Mouse (Mus musculus) hindbrain, embryonic 14.5 days (tissue): Measurements from ENCODE around the gene Slc22a15. TPM values are rescaled to one million over a fixed set of nuclear protein-coding genes. Genes with fewer than 3 reads are reported as not detected.

Source experiments
- ATAC-seq: fragments of 200-750 bp; cut with Nextera tagmentation; 2 replicates; pipeline ENCODE4 v1.8.0; 2017; ENCODE audit warnings: moderate number of reproducible peaks, mild to moderate bottlenecking, moderate TSS enrichment, moderate library complexity; ENCODE audit not compliant: low FRiP score
- DNase-seq: peaks from one replicate; pipeline ENCODE4 v3.0.0-alpha.2; 2015; ENCODE audit warnings: low spot score
- H3K27ac ChIP-seq: fragments of 300-500 bp; sonication (generic); 2 replicates; pipeline ENCODE4 v1.5.1; 2014; ENCODE audit warnings: mild to moderate bottlenecking, moderate library complexity
- H3K27me3 ChIP-seq: fragments of 300-500 bp; sonication (generic); 2 replicates; pipeline ENCODE4 v1.6.1; 2014; ENCODE audit warnings: mild to moderate bottlenecking, low read length, mixed read lengths; ENCODE audit not compliant: control insufficient read depth, insufficient read depth
- H3K36me3 ChIP-seq: fragments of 300-500 bp; sonication (generic); replicated peaks from 2 replicates; pipeline ENCODE4 v1.6.1; 2014; ENCODE audit not compliant: control insufficient read depth, insufficient read depth
- H3K4me1 ChIP-seq: fragments of 300-500 bp; sonication (generic); replicated peaks from 2 replicates; pipeline ENCODE4 v1.6.1; 2014; ENCODE audit warnings: antibody characterized with exemption, low read length, mixed read lengths; ENCODE audit not compliant: control insufficient read depth, insufficient read depth
- H3K4me2 ChIP-seq: fragments of 300-500 bp; sonication (generic); replicated peaks from 2 replicates; pipeline ENCODE4 v1.6.1; 2014; ENCODE audit warnings: mild to moderate bottlenecking, moderate library complexity
- H3K4me3 ChIP-seq: fragments of 300-500 bp; sonication (generic); replicated peaks from 2 replicates; pipeline ENCODE4 v1.5.1; 2014; ENCODE audit warnings: mild to moderate bottlenecking, low read length
- H3K9ac ChIP-seq: fragments of 300-500 bp; sonication (generic); 2 replicates; pipeline ENCODE4 v1.6.1; 2014
- H3K9me3 ChIP-seq: fragments of 300-500 bp; sonication (generic); 2 replicates; pipeline ENCODE4 v1.6.1; 2016; ENCODE audit warnings: low read length; ENCODE audit not compliant: control insufficient read depth
- WGBS: fragments of 180-500 bp; shearing (Covaris S2); extraction: QIAGEN DNeasy Blood & Tissue Kit; methylation state at CpG from one replicate; pipeline ENCODE4 v1.1.7; 2014; 5-methylcytosine and 5-hydroxymethylcytosine counted together
- polyA plus RNA-seq: library from polyadenylated mRNA; unstranded; fragments of >200 nt; fragmentation: Nextera tagmentation; extraction: Ambion mirVana; gene quantifications from 2 replicates; pipeline ENCODE4 v1.2.1, GENCODE M21; 2014

Gene Slc22a15
- polyA plus RNA-seq, 1 experiment from 2014 or later: 6.4 TPM

DNA sequence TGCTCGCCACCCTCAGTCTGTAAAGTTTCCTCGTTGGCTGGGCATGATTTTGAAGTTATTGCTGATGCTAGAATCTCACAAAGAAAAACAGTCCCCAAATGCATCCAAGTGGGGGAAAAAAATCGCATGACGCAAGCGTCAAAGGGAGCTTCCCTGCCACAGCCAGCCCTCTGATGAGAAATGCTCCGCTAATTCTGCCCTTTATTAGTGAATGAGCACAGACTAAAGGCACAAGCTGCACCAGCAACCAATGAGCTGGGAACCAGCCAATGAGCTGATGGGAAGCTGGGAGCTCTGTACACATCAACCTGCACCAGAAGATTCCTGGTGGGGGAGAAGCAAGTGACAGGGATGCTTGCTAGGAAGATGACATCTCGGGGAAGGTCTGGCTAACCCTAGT lies 64.5 kb downstream of the Slc22a15 start:
- Histone ChIP-seq H3K36me3 (peaks cover 45% of the 10 kb centered on the region), H3K4me1 (no peaks in the 10 kb centered on the region), H3K27ac (no peak overlapping the region), H3K9me3 (no peaks in the 10 kb centered on the region), H3K27me3 (no peaks in the 10 kb centered on the region), H3K9ac (no peak overlapping the region), H3K4me2 (no peak overlapping the region), H3K4me3 (no peak overlapping the region)
- WGBS: 56% methylated on average over 7 of the region's 7 CpGs
- no peak for ATAC-seq
- DNase-seq: no peak

DNA sequence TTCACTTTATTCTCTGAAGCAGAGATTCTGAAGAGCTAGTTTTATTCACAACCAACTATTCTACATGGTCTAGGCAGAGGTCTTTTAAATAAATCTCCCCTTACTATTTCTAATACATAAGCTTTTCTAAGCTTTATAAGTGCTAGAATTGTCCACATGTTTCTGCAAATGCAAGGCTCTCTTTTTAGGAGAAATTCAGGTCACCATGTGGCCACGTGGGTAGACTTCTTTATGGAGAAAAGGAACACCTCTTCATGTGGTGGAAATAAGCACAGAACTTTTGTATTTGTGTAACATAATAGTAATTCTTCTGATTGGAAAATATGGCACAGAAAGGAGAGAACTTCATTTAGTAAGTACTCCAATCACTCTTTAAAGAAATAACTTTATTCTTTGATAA lies 70.2 kb downstream of the Slc22a15 start:
- 87% methylated on average over 1 of the region's 1 CpGs for WGBS
- no peaks in the 10 kb centered on the region for H3K9me3 ChIP-seq
- no peaks in the 10 kb centered on the region for H3K27me3 ChIP-seq
- H3K36me3 ChIP-seq: peaks cover 5% of the 10 kb centered on the region; the same call in 1 of the 2 replicates
- no peaks in the 10 kb centered on the region for H3K4me1 ChIP-seq
- DNase-seq (no peak), ATAC-seq (no peak)
- no peak overlapping the region for H3K27ac ChIP-seq
- no peak overlapping the region for H3K4me2 ChIP-seq
- no peak overlapping the region for H3K4me3 ChIP-seq
- no peak overlapping the region for H3K9ac ChIP-seq

DNA sequence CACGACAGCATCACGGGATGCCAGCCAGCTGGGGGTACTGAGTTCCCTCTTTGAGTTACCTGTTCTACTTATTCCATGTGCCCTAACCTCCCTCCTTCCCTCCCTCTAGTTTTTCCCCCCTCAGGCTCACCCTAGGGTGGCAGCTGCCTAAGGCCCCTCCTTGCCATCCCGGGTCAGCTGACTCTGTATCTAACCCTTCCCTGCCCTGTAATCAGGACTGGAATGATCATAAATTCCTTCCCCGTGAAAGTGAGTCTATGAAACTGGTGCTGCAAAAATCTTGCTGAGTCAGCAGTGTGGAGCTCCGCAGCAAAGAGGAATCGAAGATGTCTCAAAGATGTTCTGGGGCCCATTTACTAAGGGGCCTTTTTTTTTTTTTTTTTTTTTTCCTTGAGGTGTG lies 72.9 kb downstream of the Slc22a15 start:
- 74% methylated on average over 6 of the region's 6 CpGs for WGBS
- DNase-seq: no peak
- H3K9ac ChIP-seq: no peak overlapping the region

DNA sequence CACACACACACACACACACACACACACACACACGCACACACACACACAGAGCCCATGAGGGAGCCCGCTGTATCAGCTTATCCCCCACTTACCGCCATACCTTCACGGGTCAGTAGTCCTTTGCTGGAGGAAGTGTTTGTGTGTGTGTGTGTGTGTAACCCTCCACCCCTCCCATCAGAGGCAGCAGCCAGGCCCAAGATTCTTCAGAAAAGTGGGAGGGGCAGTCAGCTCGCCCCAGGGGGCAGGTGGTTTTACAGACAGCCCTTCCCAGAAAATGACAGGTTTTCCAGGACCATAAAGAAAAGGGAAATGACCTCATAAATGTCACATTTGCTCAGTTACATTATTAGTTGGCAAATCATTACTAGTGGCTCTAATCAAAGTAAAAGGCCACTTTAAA lies 75.4 kb downstream of the Slc22a15 start, which contains the start of gene Mab21l3:
Gene Mab21l3 (minus strand): TSS at position 144 of the 400 bp plus-strand sequence.
- WGBS: 70% methylated on average over 5 of the region's 5 CpGs

More for the DNA sequence above, 72.9 kb downstream of the Slc22a15 start:
- no peak overlapping the region for H3K4me2 ChIP-seq
- no peaks in the 10 kb centered on the region for H3K9me3 ChIP-seq
- no peaks in the 10 kb centered on the region for H3K36me3 ChIP-seq
- H3K4me1 ChIP-seq: no peaks in the 10 kb centered on the region
- no peak overlapping the region for H3K27ac ChIP-seq
- H3K4me3 ChIP-seq: no peak overlapping the region
- no peak for ATAC-seq
- H3K27me3 ChIP-seq: no peaks in the 10 kb centered on the region

DNA sequence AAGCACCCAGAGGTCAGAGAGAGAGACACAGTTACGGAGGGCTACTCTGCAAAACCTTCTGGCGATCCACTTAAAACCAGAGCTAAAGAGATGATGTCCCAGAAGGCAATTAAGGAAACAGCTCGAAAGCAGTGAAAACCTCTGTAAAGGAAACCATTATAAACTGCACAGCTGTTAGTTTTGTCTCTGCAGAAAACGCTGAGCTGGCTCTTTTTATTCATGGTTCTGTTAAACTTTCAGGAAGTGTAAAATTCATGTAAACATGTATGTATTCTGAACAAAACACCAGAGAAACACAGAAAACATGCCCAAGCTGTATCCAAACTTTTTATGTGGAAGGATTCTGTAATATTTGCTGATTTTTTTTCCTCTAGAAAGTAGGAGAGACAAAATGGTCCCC lies 78.2 kb downstream of the Slc22a15 start:
- Histone ChIP-seq H3K4me1 (no peaks in the 10 kb centered on the region), H3K27ac (no peak overlapping the region), H3K36me3 (no peaks in the 10 kb centered on the region), H3K9me3 (no peaks in the 10 kb centered on the region), H3K9ac (no peak overlapping the region), H3K27me3 (no peaks in the 10 kb centered on the region), H3K4me2 (no peak overlapping the region), H3K4me3 (no peak overlapping the region)
- DNase-seq (no peak), ATAC-seq (no peak)
- 68% methylated on average over 4 of the region's 4 CpGs for WGBS

More for the DNA sequence above, 75.4 kb downstream of the Slc22a15 start, which contains the start of gene Mab21l3:
- Histone ChIP-seq H3K27ac (no peak within 1 kb of the TSS), H3K4me3 (no peak within 1 kb of the TSS), H3K27me3 (no peaks in the 10 kb centered on the region), H3K4me2 (no peak within 1 kb of the TSS), H3K36me3 (no peaks in the 10 kb centered on the region), H3K9me3 (no peaks in the 10 kb centered on the region), H3K4me1 (no peaks in the 10 kb centered on the region), H3K9ac (no peak within 1 kb of the TSS)
- no peak for ATAC-seq
- no peak for DNase-seq

DNA sequence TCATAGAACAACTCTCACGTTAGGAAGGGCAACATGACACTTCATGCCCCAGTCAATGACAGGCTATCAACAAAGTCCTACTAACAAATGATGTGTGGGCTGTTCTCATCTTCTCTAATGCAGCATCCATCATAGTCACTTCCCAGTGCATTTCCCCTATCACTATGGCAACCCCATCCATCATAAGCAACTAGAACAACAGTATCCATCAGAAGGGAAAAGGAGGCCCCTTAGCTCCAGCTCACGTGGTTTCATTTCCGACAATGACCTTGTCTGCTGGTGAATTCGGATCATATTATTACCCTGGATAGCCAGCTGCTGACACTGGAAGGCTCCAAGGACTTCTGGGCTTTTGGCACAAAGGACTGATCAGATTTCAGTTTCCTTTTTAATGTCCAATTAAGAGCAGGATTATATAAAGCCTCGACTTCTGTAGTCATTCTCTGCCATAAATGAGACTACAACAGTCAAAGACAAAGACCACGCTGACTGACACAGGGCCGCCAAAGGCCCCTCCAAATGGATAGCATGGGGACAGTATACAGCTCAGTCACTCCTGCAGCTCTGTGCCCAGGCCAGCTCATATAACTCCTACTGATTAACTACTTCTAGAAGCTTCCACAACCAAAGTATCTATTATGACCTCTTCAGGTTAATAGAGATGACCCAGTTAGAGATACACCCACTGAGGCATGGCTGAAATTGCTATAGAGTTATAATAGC lies 81.7 kb downstream of the Slc22a15 start:
- DNase-seq: no peak

DNA sequence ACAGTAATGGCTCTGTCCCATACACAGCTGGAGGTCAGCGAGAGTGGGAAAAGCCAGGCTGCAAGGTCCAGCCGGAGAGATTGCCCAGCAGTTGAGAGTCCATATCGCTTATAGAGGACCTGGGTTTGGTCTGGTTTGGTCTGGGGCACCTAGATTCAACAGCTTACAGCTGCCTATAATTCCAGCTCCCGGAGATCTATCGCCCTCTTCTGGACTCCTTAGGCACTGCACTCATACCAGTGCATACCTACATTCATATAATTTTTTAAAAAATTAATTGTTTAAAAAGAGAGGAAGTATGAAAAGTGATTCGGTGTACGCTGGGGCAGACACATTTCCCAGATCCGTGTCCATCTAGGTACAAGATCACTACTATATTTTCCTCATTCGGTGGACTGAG lies 84.9 kb downstream of the Slc22a15 start:
- H3K27me3 ChIP-seq: no peaks in the 10 kb centered on the region
- H3K9ac ChIP-seq: no peak overlapping the region
- DNase-seq (no peak), ATAC-seq (no peak)
- no peak overlapping the region for H3K4me3 ChIP-seq
- no peak overlapping the region for H3K4me2 ChIP-seq
- 88% methylated on average over 9 of the region's 9 CpGs for WGBS
- H3K4me1 ChIP-seq: peaks cover 11% of the 10 kb centered on the region
- H3K36me3 ChIP-seq: no peaks in the 10 kb centered on the region
- no peaks in the 10 kb centered on the region for H3K9me3 ChIP-seq
- H3K27ac ChIP-seq: no peak overlapping the region

More for the DNA sequence above, 81.7 kb downstream of the Slc22a15 start:
- Histone ChIP-seq H3K4me3 (no peak overlapping the region), H3K9ac (no peak overlapping the region), H3K36me3 (no peaks in the 10 kb centered on the region), H3K4me1 (no peaks in the 10 kb centered on the region), H3K4me2 (no peak overlapping the region), H3K27ac (0 out of 2 replicates have a peak overlapping the region, but pooled peaks have one; percentile 33), H3K27me3 (no peaks in the 10 kb centered on the region), H3K9me3 (no peaks in the 10 kb centered on the region)
- no peak; the same call in 1 of the 2 replicates for ATAC-seq
- WGBS: 47% methylated on average over 7 of the region's 7 CpGs

DNA sequence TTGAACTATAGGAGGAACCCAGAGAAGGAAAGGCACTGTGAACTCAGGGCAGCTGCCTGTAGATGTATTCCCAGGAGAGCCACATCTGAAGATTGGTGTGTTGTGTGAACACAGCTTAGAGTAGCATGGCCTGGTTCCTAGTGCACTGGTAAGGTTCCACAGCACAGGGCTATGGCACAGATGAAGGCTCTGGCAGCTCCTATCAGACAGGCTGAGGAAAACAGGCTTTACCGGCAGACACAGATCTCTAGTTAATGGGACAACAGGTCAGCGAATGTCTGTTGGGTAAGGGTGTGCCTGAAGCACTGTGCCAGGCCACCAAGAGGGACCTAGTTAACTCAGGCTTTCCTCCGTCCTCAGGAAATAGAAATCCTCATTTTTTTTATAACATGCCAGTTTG lies 87.3 kb downstream of the Slc22a15 start:
- WGBS: 90% methylated on average over 3 of the region's 3 CpGs
- Histone ChIP-seq H3K9me3 (no peaks in the 10 kb centered on the region), H3K9ac (no peak overlapping the region), H3K27me3 (no peaks in the 10 kb centered on the region), H3K27ac (no peak overlapping the region), H3K36me3 (no peaks in the 10 kb centered on the region), H3K4me2 (no peak overlapping the region), H3K4me1 (peaks cover 11% of the 10 kb centered on the region), H3K4me3 (no peak overlapping the region)
- DNase-seq (no peak), ATAC-seq (no peak)

DNA sequence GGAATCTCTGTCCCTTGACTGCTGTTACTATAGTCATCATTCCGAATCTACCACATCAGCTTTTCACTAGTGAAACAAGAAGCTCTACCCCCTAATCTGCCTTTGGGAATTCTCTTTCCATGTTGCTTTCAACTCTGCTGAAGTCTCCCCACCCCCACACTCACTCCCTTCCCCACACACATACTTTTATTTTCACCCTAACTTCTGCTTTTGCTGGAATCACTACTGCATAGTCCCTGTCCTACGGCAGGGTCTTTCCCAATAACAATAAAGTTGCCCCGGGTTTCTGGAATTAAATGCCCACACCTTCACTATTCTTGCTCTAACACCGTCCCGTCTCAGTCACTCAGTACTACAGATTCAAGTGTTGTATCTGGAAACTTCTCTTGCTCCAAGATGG lies 87.7 kb downstream of the Slc22a15 start:
- no peaks in the 10 kb centered on the region for H3K9me3 ChIP-seq
- no peaks in the 10 kb centered on the region for H3K36me3 ChIP-seq
- WGBS: 70% methylated on average over 5 of the region's 5 CpGs
- H3K4me1 ChIP-seq: peaks cover 11% of the 10 kb centered on the region
- peak overlapping the region; percentile 42 for H3K4me2 ChIP-seq
- H3K27ac ChIP-seq: no peak overlapping the region
- ATAC-seq: no peak
- H3K4me3 ChIP-seq: no peak overlapping the region
- no peak overlapping the region for H3K9ac ChIP-seq
- H3K27me3 ChIP-seq: no peaks in the 10 kb centered on the region
- no peak for DNase-seq
